Mouse (Mus musculus): ENCODE measurements around the gene Selp. TPM values are rescaled to one million over a fixed set of nuclear protein-coding genes. Genes with fewer than 3 reads are reported as not detected.

The Selp gene
- polyA plus RNA-seq, 1 experiment from 2014 or later = not detected

GRCm38 (mm10) chr1:164083046-164083445, 32.0 kb upstream of the Selp start:
- Histone ChIP-seq H3K4me2 (no peak overlapping the region), H3K9ac (no peak overlapping the region), H3K4me1 (no peaks in the 10 kb centered on the region), H3K4me3 (no peak overlapping the region), H3K9me3 (replicated peaks) (no peaks in the 10 kb centered on the region), H3K27me3 (no peaks in the 10 kb centered on the region), H3K36me3 (ENCODE audit: poor library complexity, severe bottlenecking) (no peaks in the 10 kb centered on the region), H3K27ac (no peak overlapping the region)
- ATAC-seq = no peak
- WGBS = 96% methylated on average over 4 of the region's 4 CpGs

GRCm38 (mm10) chr1:164086797-164087196, 28.3 kb upstream of the Selp start:
- no peak overlapping the region for H3K4me3 ChIP-seq
- H3K4me1 ChIP-seq = no peaks in the 10 kb centered on the region
- no peak overlapping the region for H3K27ac ChIP-seq
- no peak for ATAC-seq
- no peaks in the 10 kb centered on the region for H3K36me3 ChIP-seq (ENCODE audit: poor library complexity, severe bottlenecking)
- WGBS = 83% methylated on average over 3 of the region's 3 CpGs
- no peak overlapping the region for H3K4me2 ChIP-seq
- H3K27me3 ChIP-seq = no peaks in the 10 kb centered on the region
- no peak overlapping the region for H3K9ac ChIP-seq
- H3K9me3 ChIP-seq (replicated peaks) = no peaks in the 10 kb centered on the region

- H3K4me3 ChIP-seq = no peak overlapping the region
- no peaks in the 10 kb centered on the region for H3K27me3 ChIP-seq
- ATAC-seq = no peak
- no peak overlapping the region for H3K9ac ChIP-seq
- H3K4me2 ChIP-seq = no peak overlapping the region
- no peaks in the 10 kb centered on the region for H3K36me3 ChIP-seq (ENCODE audit: poor library complexity, severe bottlenecking)
- H3K9me3 ChIP-seq (replicated peaks) = no peaks in the 10 kb centered on the region
- WGBS = 92% methylated on average over 5 of the region's 5 CpGs
- H3K4me1 ChIP-seq = no peaks in the 10 kb centered on the region
- no peak overlapping the region for H3K27ac ChIP-seq
Observed at GRCm38 (mm10) chr1:164087872-164088271, 27.2 kb upstream of the Selp start.

GRCm38 (mm10) chr1:164096780-164097179, 18.3 kb upstream of the Selp start:
- Histone ChIP-seq H3K4me2 (no peak overlapping the region), H3K27me3 (no peaks in the 10 kb centered on the region), H3K36me3 (ENCODE audit: poor library complexity, severe bottlenecking) (no peaks in the 10 kb centered on the region), H3K9me3 (replicated peaks) (no peaks in the 10 kb centered on the region), H3K9ac (no peak overlapping the region), H3K4me1 (no peaks in the 10 kb centered on the region), H3K27ac (no peak overlapping the region), H3K4me3 (no peak overlapping the region)
- WGBS = 85% methylated on average over 6 of the region's 6 CpGs
- no peak for ATAC-seq

- Histone ChIP-seq H3K9me3 (replicated peaks) (no peaks in the 10 kb centered on the region), H3K9ac (no peak overlapping the region), H3K4me1 (no peaks in the 10 kb centered on the region), H3K27ac (no peak overlapping the region), H3K27me3 (no peaks in the 10 kb centered on the region), H3K36me3 (ENCODE audit: poor library complexity, severe bottlenecking) (no peaks in the 10 kb centered on the region), H3K4me2 (no peak overlapping the region), H3K4me3 (no peak overlapping the region)
- WGBS = 90% methylated on average over 2 of the region's 2 CpGs
- no peak for ATAC-seq
Observed at GRCm38 (mm10) chr1:164097911-164098310, 17.2 kb upstream of the Selp start.

- Histone ChIP-seq H3K36me3 (ENCODE audit: poor library complexity, severe bottlenecking) (no peaks in the 10 kb centered on the region), H3K4me3 (no peak overlapping the region), H3K27ac (no peak overlapping the region), H3K27me3 (no peaks in the 10 kb centered on the region), H3K9me3 (replicated peaks) (no peaks in the 10 kb centered on the region), H3K4me1 (no peaks in the 10 kb centered on the region), H3K9ac (no peak overlapping the region), H3K4me2 (no peak overlapping the region)
- ATAC-seq = no peak
- 71% methylated on average over 2 of the region's 2 CpGs for WGBS
Observed at GRCm38 (mm10) chr1:164098372-164098771, 16.7 kb upstream of the Selp start.

- Histone ChIP-seq H3K27ac (no peak overlapping the region), H3K4me2 (no peak overlapping the region), H3K27me3 (no peaks in the 10 kb centered on the region), H3K36me3 (ENCODE audit: poor library complexity, severe bottlenecking) (no peaks in the 10 kb centered on the region), H3K4me3 (no peak overlapping the region), H3K9ac (no peak overlapping the region), H3K4me1 (no peaks in the 10 kb centered on the region), H3K9me3 (replicated peaks) (no peaks in the 10 kb centered on the region)
- ATAC-seq = no peak
- WGBS = 86% methylated on average over 2 of the region's 2 CpGs
Observed at GRCm38 (mm10) chr1:164109763-164110162, 5.3 kb upstream of the Selp start.

- 95% methylated on average over 9 of the region's 9 CpGs for WGBS
- no peak for ATAC-seq
- H3K27me3 ChIP-seq = no peaks in the 10 kb centered on the region
- H3K4me1 ChIP-seq = 0 out of 2 replicates have a peak, but pooled peaks cover 9% of the 10 kb centered on the region
- H3K9me3 ChIP-seq (replicated peaks) = no peaks in the 10 kb centered on the region
- H3K4me3 ChIP-seq = no peak overlapping the region
- H3K9ac ChIP-seq = no peak overlapping the region
- no peaks in the 10 kb centered on the region for H3K36me3 ChIP-seq (ENCODE audit: poor library complexity, severe bottlenecking)
- H3K4me2 ChIP-seq = no peak overlapping the region
- no peak overlapping the region for H3K27ac ChIP-seq
Observed at GRCm38 (mm10) chr1:164110591-164111329, 4.3 kb upstream of the Selp start.

GRCm38 (mm10) chr1:164114280-164114679, 784 bp upstream of the Selp start:
- 0 out of 2 replicates have a peak, but pooled peaks cover 9% of the 10 kb centered on the region for H3K4me1 ChIP-seq
- H3K9me3 ChIP-seq (replicated peaks) = no peaks in the 10 kb centered on the region
- H3K4me3 ChIP-seq = no peak overlapping the region
- no peaks in the 10 kb centered on the region for H3K27me3 ChIP-seq
- no peak for ATAC-seq
- H3K36me3 ChIP-seq (ENCODE audit: poor library complexity, severe bottlenecking) = no peaks in the 10 kb centered on the region
- no peak overlapping the region for H3K27ac ChIP-seq
- H3K9ac ChIP-seq = no peak overlapping the region
- 83% methylated on average over 5 of the region's 5 CpGs for WGBS
- no peak overlapping the region for H3K4me2 ChIP-seq

GRCm38 (mm10) chr1:164115647-164116046, 583 bp downstream of the Selp start:
- Histone ChIP-seq H3K27ac (no peak overlapping the region), H3K4me2 (no peak overlapping the region), H3K36me3 (ENCODE audit: poor library complexity, severe bottlenecking) (no peaks in the 10 kb centered on the region), H3K4me3 (no peak overlapping the region), H3K27me3 (no peaks in the 10 kb centered on the region), H3K9me3 (replicated peaks) (no peaks in the 10 kb centered on the region), H3K9ac (no peak overlapping the region), H3K4me1 (0 out of 2 replicates have a peak, but pooled peaks cover 9% of the 10 kb centered on the region)
- ATAC-seq = no peak
- WGBS = 51% methylated on average over 6 of the region's 6 CpGs

GRCm38 (mm10) chr1:164117869-164118268, 2.8 kb downstream of the Selp start:
- Histone ChIP-seq H3K9ac (no peak overlapping the region), H3K9me3 (replicated peaks) (no peaks in the 10 kb centered on the region), H3K27me3 (no peaks in the 10 kb centered on the region), H3K4me1 (0 out of 2 replicates have a peak, but pooled peaks cover 9% of the 10 kb centered on the region), H3K27ac (no peak overlapping the region), H3K4me2 (no peak overlapping the region), H3K36me3 (ENCODE audit: poor library complexity, severe bottlenecking) (no peaks in the 10 kb centered on the region), H3K4me3 (no peak overlapping the region)
- no peak for ATAC-seq
- WGBS = 94% methylated on average over 6 of the region's 6 CpGs

- H3K9ac ChIP-seq = no peak overlapping the region
- no peak for ATAC-seq
Observed at GRCm38 (mm10) chr1:164119892-164120776, 5.1 kb downstream of the Selp start.

More at GRCm38 (mm10) chr1:164119892-164120776, 5.1 kb downstream of the Selp start:
- no peak overlapping the region for H3K4me3 ChIP-seq
- H3K36me3 ChIP-seq (ENCODE audit: poor library complexity, severe bottlenecking) = no peaks in the 10 kb centered on the region
- WGBS = 77% methylated on average over 3 of the region's 3 CpGs
- no peaks in the 10 kb centered on the region for H3K9me3 ChIP-seq (replicated peaks)
- H3K4me2 ChIP-seq = no peak overlapping the region
- no peak overlapping the region for H3K27ac ChIP-seq
- H3K4me1 ChIP-seq = 0 out of 2 replicates have a peak, but pooled peaks cover 7% of the 10 kb centered on the region
- no peaks in the 10 kb centered on the region for H3K27me3 ChIP-seq

Measured in forebrain, embryonic 13.5 days (tissue).